Mouse (Mus musculus) erythroblast, embryonic 14.5 days (primary cell): Measurements from ENCODE around the gene Pde11a. TPM values are rescaled to one million over a fixed set of nuclear protein-coding genes. Genes with fewer than 3 reads are reported as not detected.

Experiments
- H3K27me3 ChIP-seq: 2 replicates; pipeline ENCODE4 v1.6.1; 2012; ENCODE audit warnings: inconsistent platforms; ENCODE audit not compliant: control insufficient read depth
- H3K36me3 ChIP-seq: 2 replicates; pipeline ENCODE4 v1.6.1; 2012; ENCODE audit warnings: mild to moderate bottlenecking, inconsistent platforms; ENCODE audit not compliant: control insufficient read depth
- H3K4me1 ChIP-seq: 2 replicates; pipeline ENCODE4 v1.6.1; 2012; ENCODE audit warnings: inconsistent platforms; ENCODE audit not compliant: control insufficient read depth
- H3K4me3 ChIP-seq: replicated peaks from 2 replicates; pipeline ENCODE3; 2012; ENCODE audit warnings: moderate library complexity, mild to moderate bottlenecking, inconsistent platforms
- H3K9me3 ChIP-seq: 2 replicates; pipeline ENCODE4 v1.6.1; 2012; ENCODE audit warnings: low read length, inconsistent platforms, mixed read lengths; ENCODE audit not compliant: control insufficient read depth
- GATA1 ChIP-seq: IDR thresholded peaks from 2 replicates; pipeline ENCODE4 v1.6.1; 2012; ENCODE audit warnings: low read length, inconsistent platforms, mixed read lengths
- TAL1 ChIP-seq: IDR thresholded peaks from 3 replicates; pipeline ENCODE4 v1.6.1; 2012; ENCODE audit warnings: low read length, inconsistent platforms, mixed read lengths
- polyA plus RNA-seq: library from polyadenylated mRNA; stranded (reverse); fragments of >175 nt; gene quantifications from 2 replicates; pipeline ENCODE4 v1.2.3, GENCODE M21; 2012

Pde11a gene
- polyA plus RNA-seq, result 0.02 TPM in 1 of 2 replicates, not detected in the other

DNA sequence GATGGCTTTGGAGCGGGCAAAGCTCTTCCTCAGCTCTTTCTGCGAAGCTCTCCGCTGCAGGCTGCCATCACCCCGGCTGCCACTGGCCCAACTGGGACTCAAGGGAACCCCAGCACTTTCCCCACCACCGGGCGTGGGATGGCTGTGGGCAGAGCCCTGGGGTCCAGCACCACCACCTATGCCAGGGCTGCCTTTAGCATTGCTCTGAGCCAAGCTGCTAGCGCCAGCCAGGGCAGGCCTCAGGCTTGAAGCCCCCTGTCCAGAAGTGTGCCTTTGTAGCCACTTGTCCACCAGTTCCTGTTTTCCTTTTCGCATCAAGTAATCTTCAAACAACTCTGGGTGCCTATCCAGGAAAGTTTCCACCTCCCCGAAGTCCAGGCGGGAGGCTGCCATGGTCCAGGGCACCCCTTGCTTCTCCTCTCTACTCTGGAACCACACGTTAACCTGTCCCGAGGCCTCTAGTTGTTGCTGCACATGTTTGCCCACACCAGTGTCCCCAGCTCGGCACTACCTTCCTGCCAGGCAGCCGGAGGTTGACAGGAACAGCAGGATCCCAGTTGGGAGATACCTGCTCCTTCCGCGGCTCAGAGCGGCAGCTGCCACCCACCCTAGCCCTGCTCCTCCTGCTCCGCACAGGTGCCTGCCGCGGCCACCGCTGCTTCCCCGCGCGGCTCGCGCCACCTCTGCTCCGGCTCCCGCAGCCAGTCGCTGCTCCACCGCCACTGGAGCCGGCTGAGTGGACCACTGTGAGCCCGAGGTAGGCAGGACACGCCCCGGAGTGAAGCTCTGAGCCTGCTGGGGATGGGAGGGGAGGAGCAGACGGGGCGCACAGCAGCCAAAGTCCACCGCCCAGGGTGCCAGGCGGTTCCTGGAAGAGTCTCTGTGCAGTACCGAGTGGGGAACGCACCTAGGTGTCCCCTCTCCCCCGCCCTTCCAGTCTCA is at the start of gene Pde11a:
Gene Pde11a, minus strand, starts transcription at position 560 of the 942 bp plus-strand sequence.
- Histone ChIP-seq H3K9me3 (no peaks in the 10 kb centered on the region), H3K27me3 (peaks cover 30% of the 10 kb centered on the region), H3K4me3 (peak within 1 kb of the TSS; percentile 30), H3K4me1 (no peaks in the 10 kb centered on the region; the same call in 1 of the 2 replicates), H3K36me3 (no peaks in the 10 kb centered on the region)
- TF ChIP-seq TAL1 (no peak), GATA1 (no peak)

GRCm38 (mm10) chr2:76386531-76386930 is 48.0 kb upstream of the Pde11a start:
- no peaks in the 10 kb centered on the region for H3K27me3 ChIP-seq
- no peaks in the 10 kb centered on the region for H3K9me3 ChIP-seq
- TF ChIP-seq TAL1, result no peak
- TF ChIP-seq GATA1, result no peak
- H3K36me3 ChIP-seq, result peaks cover 58% of the 10 kb centered on the region
- no peaks in the 10 kb centered on the region for H3K4me1 ChIP-seq
- H3K4me3 ChIP-seq, result no peak overlapping the region

DNA sequence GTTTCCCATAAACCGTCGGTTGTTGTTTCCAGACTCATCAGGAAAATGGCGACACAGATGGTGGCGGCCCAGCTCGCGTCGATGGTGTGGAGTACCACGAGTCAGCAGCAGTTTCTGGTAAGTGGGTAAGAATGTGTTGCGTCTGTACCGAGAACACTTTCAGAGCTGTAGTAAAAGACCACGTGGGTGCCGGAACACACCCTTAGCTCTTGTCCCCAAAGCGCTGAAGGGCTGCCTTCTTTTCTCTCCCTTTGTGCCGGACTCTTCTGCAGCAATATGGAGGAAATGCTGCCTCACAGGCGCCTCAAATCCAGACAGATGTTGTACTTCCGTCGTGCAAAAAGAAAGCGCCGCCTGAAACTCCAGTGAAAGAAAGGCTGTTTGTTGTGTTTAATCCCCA is 40.1 kb upstream of the Pde11a start:
- no peaks in the 10 kb centered on the region for H3K9me3 ChIP-seq
- H3K27me3 ChIP-seq, result no peaks in the 10 kb centered on the region
- H3K4me3 ChIP-seq, result no peak overlapping the region
- TF ChIP-seq GATA1, result no peak
- TF ChIP-seq TAL1, result no peak
- peaks cover 96% of the 10 kb centered on the region for H3K36me3 ChIP-seq
- H3K4me1 ChIP-seq, result no peaks in the 10 kb centered on the region

GRCm38 (mm10) chr2:76374544-76375206 is 36.1 kb upstream of the Pde11a start:
- no peaks in the 10 kb centered on the region for H3K27me3 ChIP-seq
- no peak overlapping the region for H3K4me3 ChIP-seq
- TF ChIP-seq GATA1, result no peak
- no peak for TF ChIP-seq TAL1
- H3K36me3 ChIP-seq, result peaks cover 78% of the 10 kb centered on the region
- peaks cover 28% of the 10 kb centered on the region for H3K4me1 ChIP-seq
- no peaks in the 10 kb centered on the region for H3K9me3 ChIP-seq

- peaks cover 55% of the 10 kb centered on the region for H3K36me3 ChIP-seq
- no peak overlapping the region for H3K4me3 ChIP-seq
- no peaks in the 10 kb centered on the region for H3K9me3 ChIP-seq
- no peak for TF ChIP-seq GATA1
- TF ChIP-seq TAL1, result no peak
- H3K27me3 ChIP-seq, result no peaks in the 10 kb centered on the region
- H3K4me1 ChIP-seq, result peaks cover 41% of the 10 kb centered on the region
Measured at GRCm38 (mm10) chr2:76372244-76372643, 33.7 kb upstream of the Pde11a start.

DNA sequence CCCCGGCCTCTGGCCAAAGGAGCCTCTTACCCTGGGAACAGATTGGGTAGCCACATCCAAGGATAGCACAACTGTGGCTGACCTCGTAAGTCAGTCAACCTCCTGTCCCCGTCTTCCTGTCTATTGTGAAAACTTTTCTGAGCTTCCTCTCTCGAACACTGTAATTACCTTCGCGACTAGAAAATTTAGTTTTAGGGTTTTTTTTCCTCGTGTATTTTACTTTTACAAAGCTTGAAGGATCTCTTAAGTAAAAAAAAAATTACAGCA is 32.0 kb upstream of the Pde11a start:
- TF ChIP-seq TAL1 (no peak), GATA1 (no peak)
- Histone ChIP-seq H3K4me1 (peaks cover 41% of the 10 kb centered on the region), H3K9me3 (no peaks in the 10 kb centered on the region), H3K27me3 (no peaks in the 10 kb centered on the region), H3K36me3 (peaks cover 41% of the 10 kb centered on the region), H3K4me3 (peak overlapping the region; percentile 97)

DNA sequence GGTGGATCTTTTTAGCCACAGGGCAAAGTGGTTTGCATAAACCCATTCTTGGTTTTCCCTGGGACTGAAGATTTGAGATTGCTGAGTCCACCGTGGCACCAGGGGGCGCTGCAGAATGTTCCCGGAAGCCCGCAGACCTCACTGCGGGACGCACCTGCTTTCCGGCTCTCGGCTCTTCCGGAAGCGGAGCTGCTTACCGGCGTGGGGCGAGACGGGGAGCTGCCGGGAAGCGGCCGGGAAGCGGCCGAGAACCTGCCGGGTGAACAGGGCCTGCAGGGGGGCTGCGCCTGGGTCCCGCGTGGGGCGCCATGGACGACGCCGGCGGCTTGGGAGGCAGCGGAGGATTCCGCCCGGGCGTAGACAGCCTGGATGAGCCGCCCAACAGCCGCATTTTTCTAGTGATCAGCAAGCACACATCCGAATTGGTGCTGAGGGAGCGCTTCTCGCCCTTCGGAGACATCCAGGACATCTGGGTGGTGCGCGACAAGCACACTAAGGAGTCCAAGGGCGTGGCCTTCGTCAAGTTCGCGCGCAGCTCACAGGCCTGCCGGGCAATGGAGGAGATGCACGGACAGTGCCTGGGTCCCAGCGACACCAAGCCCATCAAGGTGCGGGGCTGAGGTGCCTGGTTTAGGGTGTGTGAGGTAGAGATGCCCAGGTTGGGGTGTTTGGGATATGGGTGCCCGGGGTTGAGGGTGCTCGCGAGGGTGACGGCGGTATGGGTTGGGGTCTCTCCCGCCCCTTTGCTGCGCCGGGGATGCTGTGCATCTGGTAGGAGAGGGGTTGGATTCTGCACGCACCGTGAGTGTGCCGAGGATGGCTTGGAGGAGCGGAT is 31.5 kb upstream of the Pde11a start, which contains the start of gene Rbm45:
Gene Rbm45, plus strand, starts transcription at position 164 of the 835 bp plus-strand sequence.
- H3K4me1 ChIP-seq, result peaks cover 41% of the 10 kb centered on the region
- H3K27me3 ChIP-seq, result no peaks in the 10 kb centered on the region
- H3K4me3 ChIP-seq, result peak within 1 kb of the TSS; percentile 97
- no peaks in the 10 kb centered on the region for H3K9me3 ChIP-seq
- H3K36me3 ChIP-seq, result peaks cover 36% of the 10 kb centered on the region
- TF ChIP-seq TAL1 (no peak), GATA1 (no peak)

GRCm38 (mm10) chr2:76368861-76369660 is 30.5 kb upstream of the Pde11a start:
- Histone ChIP-seq H3K36me3 (peaks cover 26% of the 10 kb centered on the region), H3K27me3 (no peaks in the 10 kb centered on the region), H3K9me3 (no peaks in the 10 kb centered on the region), H3K4me3 (peak overlapping the region; percentile 97), H3K4me1 (peaks cover 41% of the 10 kb centered on the region)
- TF ChIP-seq GATA1 (no peak), TAL1 (no peak)
